Mouse (Mus musculus) ovary, postnatal 36 days (tissue): ENCODE data around the gene Il1b.

Experiments
- DNase-seq: peaks from one replicate; pipeline ENCODE4 v3.0.0; 2022; ENCODE audit warnings: low spot score, mixed read lengths

Il1b gene

GRCm38 (mm10) chr2:129368795-129369194, 2.1 kb downstream of the Il1b start:
- DNase-seq, result no peak

GRCm38 (mm10) chr2:129368106-129368505, 2.8 kb downstream of the Il1b start:
- DNase-seq, result no peak

- no peak for DNase-seq
Measured at GRCm38 (mm10) chr2:129367246-129367645, 3.7 kb downstream of the Il1b start.

- DNase-seq, result no peak
Measured at GRCm38 (mm10) chr2:129360975-129361560, 9.9 kb downstream of the Il1b start.

GRCm38 (mm10) chr2:129360197-129360596, 10.7 kb downstream of the Il1b start:
- DNase-seq, result no peak

GRCm38 (mm10) chr2:129338138-129338621, 32.8 kb downstream of the Il1b start:
- DNase-seq, result no peak

- DNase-seq, result no peak
Measured at GRCm38 (mm10) chr2:129333471-129333870, 37.5 kb downstream of the Il1b start.

GRCm38 (mm10) chr2:129330540-129330939, 40.4 kb downstream of the Il1b start:
- no peak for DNase-seq

GRCm38 (mm10) chr2:129330024-129330423, 40.9 kb downstream of the Il1b start:
- DNase-seq, result no peak

- no peak for DNase-seq
Measured at GRCm38 (mm10) chr2:129328238-129328637, 42.7 kb downstream of the Il1b start.

- no peak for DNase-seq
Measured at GRCm38 (mm10) chr2:129324216-129324615, 46.7 kb downstream of the Il1b start.

GRCm38 (mm10) chr2:129322117-129322635, 48.8 kb downstream of the Il1b start:
- DNase-seq, result no peak

- DNase-seq, result no peak
Measured at GRCm38 (mm10) chr2:129320033-129320605, 50.8 kb downstream of the Il1b start.

- DNase-seq, result no peak
Measured at GRCm38 (mm10) chr2:129315831-129316230, 55.1 kb downstream of the Il1b start.

- no peak for DNase-seq
Measured at GRCm38 (mm10) chr2:129314880-129315279, 56.1 kb downstream of the Il1b start.
